8 mouse cellular contexts compared by ENCODE assay signal in genomic region chr1:154150167-154150851, GRCm38 (mm10). TPM values are rescaled to one million over a fixed set of nuclear protein-coding genes. Genes with fewer than 3 reads are reported as not detected.
DNase-seq lines count a peak whose midpoint lies in the region; ATAC-seq and TF ChIP-seq lines count a peak whose summit lies in the region.

No protein-coding gene starts in this region.

- TF ChIP-seq EP300 in heart, adult 2 months (IDR thresholded peaks at IDR 0.05; ENCODE audit: insufficient read depth, low read depth, low read length) = peak; percentile 73

- no peaks in the 10 kb centered on the region for H3K36me3 ChIP-seq in embryonic facial prominence, embryonic 12.5 days
- H3K36me3 ChIP-seq in heart, adult 2 months (ENCODE audit: control insufficient read depth, insufficient read depth, low read length) = no peaks in the 10 kb centered on the region
- H3K36me3 ChIP-seq in kidney, adult 2 months (ENCODE audit: control insufficient read depth, insufficient read depth, low read length) = no peaks in the 10 kb centered on the region
- H3K36me3 ChIP-seq in midbrain, embryonic 12.5 days = no peaks in the 10 kb centered on the region
- H3K36me3 ChIP-seq in stomach, embryonic 16.5 days (ENCODE audit: control insufficient read depth, insufficient read depth, low read length) = no peaks in the 10 kb centered on the region

- intact Hi-C loops in heart, adult 2 months (cut with DNase I) = no loop called here
- intact Hi-C loops in left cerebral cortex, postnatal 25 days (cut with DNase I) = no loop called here

- H3K9ac ChIP-seq in embryonic facial prominence, embryonic 12.5 days = no peak overlapping the region
- H3K9ac ChIP-seq in heart, adult 2 months (ENCODE audit: low read depth, low read length) = no peak overlapping the region
- H3K9ac ChIP-seq in midbrain, embryonic 12.5 days (replicated peaks) = no peak overlapping the region
- peak overlapping the region; percentile 43; the same call in 1 of the 2 replicates for H3K9ac ChIP-seq in stomach, embryonic 16.5 days (ENCODE audit: low read length)

- no peaks in the 10 kb centered on the region for H3K9me3 ChIP-seq in embryonic facial prominence, embryonic 12.5 days
- no peaks in the 10 kb centered on the region for H3K9me3 ChIP-seq in midbrain, embryonic 12.5 days
- H3K9me3 ChIP-seq in stomach, embryonic 16.5 days (replicated peaks; ENCODE audit: control insufficient read depth, low read length) = no peaks in the 10 kb centered on the region

- H3K27ac ChIP-seq in embryonic facial prominence, embryonic 12.5 days = peak overlapping the region; percentile 46; the same call in 1 of the 2 replicates
- peak overlapping the region; percentile 75 for H3K27ac ChIP-seq in heart, adult 2 months
- H3K27ac ChIP-seq in kidney, adult 2 months (ENCODE audit: insufficient read depth, low read depth, low read length) = peak overlapping the region; percentile 97
- H3K27ac ChIP-seq in midbrain, embryonic 12.5 days (replicated peaks) = no peak overlapping the region
- peak overlapping the region; percentile 84 for H3K27ac ChIP-seq in stomach, embryonic 16.5 days (ENCODE audit: low read length)

- no peak for TF ChIP-seq CTCF in heart, adult 2 months (IDR thresholded peaks at IDR 0.05)
- peak; percentile 17; the same call in 1 of the 2 replicates for TF ChIP-seq CTCF in kidney, adult 2 months (conservative IDR thresholded peaks at IDR 0.05; ENCODE audit: insufficient read depth, insufficient read length, low read depth, low read length)

- 34% methylated on average over 8 of the region's 8 CpGs for WGBS in embryonic facial prominence, embryonic 12.5 days
- WGBS in heart, adult 2 months = 14% methylated on average over 8 of the region's 8 CpGs
- 31% methylated on average over 8 of the region's 8 CpGs for WGBS in kidney, adult 2 months
- WGBS in midbrain, embryonic 12.5 days = 48% methylated on average over 8 of the region's 8 CpGs
- WGBS in stomach, embryonic 16.5 days = 15% methylated on average over 8 of the region's 8 CpGs

- DNase-seq in adrenal gland, postnatal 25 days = peak; percentile 61
- peak; percentile 77 to 87 for DNase-seq in heart, adult 2 months
- DNase-seq in kidney, adult 2 months = peak; percentile 96
- DNase-seq in left cerebral cortex, postnatal 25 days (ENCODE audit: low spot score in 2 of 2) = peak; percentile 88 to 95

- H3K4me3 ChIP-seq in embryonic facial prominence, embryonic 12.5 days = no peak overlapping the region
- no peak overlapping the region for H3K4me3 ChIP-seq in heart, adult 2 months
- H3K4me3 ChIP-seq in kidney, adult 2 months (ENCODE audit: insufficient read depth, low read depth, low read length) = no peak overlapping the region
- no peak overlapping the region for H3K4me3 ChIP-seq in midbrain, embryonic 12.5 days
- H3K4me3 ChIP-seq in stomach, embryonic 16.5 days (replicated peaks; ENCODE audit: low read length) = no peak overlapping the region

- peak; percentile 75 for ATAC-seq in embryonic facial prominence, embryonic 12.5 days (ENCODE audit: insufficient number of reproducible peaks, insufficient read depth, low FRiP score, low TSS enrichment)
- peak; percentile 56; the same call in 1 of the 2 replicates for ATAC-seq in midbrain, embryonic 12.5 days (ENCODE audit: low FRiP score, low read depth)
- peak; percentile 86 for ATAC-seq in stomach, embryonic 16.5 days (ENCODE audit: insufficient read depth, low FRiP score)
- no peak for ATAC-seq in megakaryocyte-erythroid progenitor cell, adult 5-6 weeks (replicated peaks; ENCODE audit: low FRiP score, low TSS enrichment, poor library complexity, severe bottlenecking)

- no peak for TF ChIP-seq POLR2A in heart, adult 2 months (IDR thresholded peaks at IDR 0.05; ENCODE audit: insufficient read depth, low read depth, low read length)
- TF ChIP-seq POLR2A in kidney, adult 2 months (IDR thresholded peaks at IDR 0.05; ENCODE audit: low read depth, low read length) = no peak

- no peaks in the 10 kb centered on the region for H3K27me3 ChIP-seq in embryonic facial prominence, embryonic 12.5 days
- no peaks in the 10 kb centered on the region for H3K27me3 ChIP-seq in heart, adult 2 months (ENCODE audit: control insufficient read depth, insufficient read depth, low read length)
- no peaks in the 10 kb centered on the region for H3K27me3 ChIP-seq in kidney, adult 2 months (replicated peaks; ENCODE audit: control insufficient read depth, insufficient read depth, low read length)
- no peaks in the 10 kb centered on the region; the same call in 1 of the 2 replicates for H3K27me3 ChIP-seq in midbrain, embryonic 12.5 days
- no peaks in the 10 kb centered on the region for H3K27me3 ChIP-seq in stomach, embryonic 16.5 days (ENCODE audit: control insufficient read depth, insufficient read depth, low read length)

- H3K4me1 ChIP-seq in embryonic facial prominence, embryonic 12.5 days = peaks cover 10% of the 10 kb centered on the region
- peaks cover 4% of the 10 kb centered on the region; the same call in 1 of the 2 replicates for H3K4me1 ChIP-seq in heart, adult 2 months (ENCODE audit: control insufficient read depth, insufficient read depth, low read length)
- H3K4me1 ChIP-seq in kidney, adult 2 months (ENCODE audit: control insufficient read depth, insufficient read depth, low read length) = peaks cover 49% of the 10 kb centered on the region
- peaks cover 9% of the 10 kb centered on the region; the same call in 1 of the 2 replicates for H3K4me1 ChIP-seq in midbrain, embryonic 12.5 days
- peaks cover 25% of the 10 kb centered on the region for H3K4me1 ChIP-seq in stomach, embryonic 16.5 days (ENCODE audit: control insufficient read depth, insufficient read depth, low read length)

- H3K79me2 ChIP-seq in heart, adult 2 months (replicated peaks; ENCODE audit: control insufficient read depth, insufficient read depth, low read length) = no peaks in the 10 kb centered on the region

- H3K4me2 ChIP-seq in embryonic facial prominence, embryonic 12.5 days (replicated peaks) = no peak overlapping the region
- no peak overlapping the region for H3K4me2 ChIP-seq in midbrain, embryonic 12.5 days (replicated peaks)
- H3K4me2 ChIP-seq in stomach, embryonic 16.5 days (ENCODE audit: low read depth, low read length) = peak overlapping the region; percentile 43

RNA-seq across cellular contexts. Expression of gene Zfp648, which starts 50.7 kb away (rescaled TPM):
- 0.27 TPM in 1 of 2 replicates, not detected in the other for total RNA-seq in adrenal gland, postnatal 25 days (2021)
- 0.58 and 0.81 TPM in 2 replicates for polyA plus RNA-seq in embryonic facial prominence, embryonic 12.5 days (2016; fragmentation: Nextera tagmentation; extraction: Ambion mirVana)
- total RNA-seq in heart, adult 2 months (2021) = not detected
- not detected in 2 replicates for polyA plus RNA-seq in heart, adult 2 months (2012; rRNA removed)
- 0.84 and 1.3 TPM in 2 replicates for polyA plus RNA-seq in kidney, adult 2 months (2012; rRNA removed)
- under 1 TPM; 0.80 to 0.92 TPM for total RNA-seq in left cerebral cortex, postnatal 25 days (2021)
- 0.12 and 0.40 TPM in 2 replicates for polyA plus RNA-seq in midbrain, embryonic 12.5 days (2016; fragmentation: Nextera tagmentation; extraction: Ambion mirVana)
- polyA plus RNA-seq in stomach, embryonic 16.5 days (2015; fragmentation: Nextera tagmentation; extraction: Ambion mirVana) = 0.13 and 0.20 TPM in 2 replicates
- total RNA-seq in megakaryocyte-erythroid progenitor cell, adult 5-6 weeks (2014; fragmentation: Nextera tagmentation) = not detected in 2 replicates
- not detected in 2 replicates for total RNA-seq in megakaryocyte-erythroid progenitor cell, adult 5-6 weeks (2017)
